Mouse (Mus musculus) neural tube, embryonic 14.5 days (tissue): ENCODE data around the gene Ecpas. TPM values are rescaled to one million over a fixed set of nuclear protein-coding genes. Genes with fewer than 3 reads are reported as not detected.

Experiments used
- ATAC-seq: fragments of 200-750 bp; cut with Nextera tagmentation; 2 replicates; pipeline ENCODE4 v1.8.0; 2017; ENCODE audit warnings: low read depth, mild to moderate bottlenecking, moderate TSS enrichment, moderate library complexity
- H3K27ac ChIP-seq: fragments of 300-500 bp; sonication (generic); 2 replicates; pipeline ENCODE4 v1.5.1; 2014; ENCODE audit warnings: low read depth, mild to moderate bottlenecking, control low read depth, low read length, moderate library complexity, mixed read lengths
- H3K27me3 ChIP-seq: fragments of 300-500 bp; sonication (generic); 2 replicates; pipeline ENCODE4 v1.6.1; 2014; ENCODE audit warnings: low read length; ENCODE audit not compliant: control insufficient read depth, insufficient read depth
- H3K36me3 ChIP-seq: fragments of 300-500 bp; sonication (generic); 2 replicates; pipeline ENCODE4 v1.6.1; 2014; ENCODE audit warnings: low read length, mixed read lengths; ENCODE audit not compliant: control insufficient read depth, insufficient read depth
- H3K4me1 ChIP-seq: fragments of 300-500 bp; sonication (generic); 2 replicates; pipeline ENCODE4 v1.6.1; 2014; ENCODE audit warnings: low read length; ENCODE audit not compliant: control insufficient read depth, insufficient read depth
- H3K4me2 ChIP-seq: fragments of 300-500 bp; sonication (generic); 2 replicates; pipeline ENCODE4 v1.6.1; 2014; ENCODE audit warnings: mild to moderate bottlenecking, low read depth, low read length, control low read depth
- H3K4me3 ChIP-seq: fragments of 300-500 bp; sonication (generic); 2 replicates; pipeline ENCODE4 v1.5.1; 2014; ENCODE audit warnings: low read depth, low read length, control low read depth, mixed read lengths
- H3K9ac ChIP-seq: fragments of 300-500 bp; sonication (generic); replicated peaks from 2 replicates; pipeline ENCODE4 v1.6.1; 2014; ENCODE audit warnings: low read depth, mild to moderate bottlenecking, control low read depth, low read length, mixed read lengths
- H3K9me3 ChIP-seq: fragments of 300-500 bp; sonication (generic); 2 replicates; pipeline ENCODE4 v1.6.1; 2016; ENCODE audit warnings: low read length; ENCODE audit not compliant: control insufficient read depth
- WGBS: fragments of 180-500 bp; shearing (Covaris S2); extraction: QIAGEN DNeasy Blood & Tissue Kit; methylation state at CpG from one replicate; pipeline ENCODE4 v1.1.7; 2014; 5-methylcytosine and 5-hydroxymethylcytosine counted together
- polyA plus RNA-seq: library from polyadenylated mRNA; unstranded; fragments of >200 nt; fragmentation: Nextera tagmentation; extraction: Ambion mirVana; gene quantifications from 2 replicates; pipeline ENCODE4 v1.2.1, GENCODE M21; 2014

Gene Ecpas
- polyA plus RNA-seq, 1 experiment from 2014 or later, result 58.6 TPM

GRCm38 (mm10) chr4:58825921-58826320, 86.6 kb downstream of the Ecpas start:
- Histone ChIP-seq H3K27ac (no peak overlapping the region), H3K4me3 (no peak overlapping the region), H3K4me2 (no peak overlapping the region), H3K9ac (no peak overlapping the region), H3K4me1 (no peaks in the 10 kb centered on the region), H3K9me3 (no peaks in the 10 kb centered on the region), H3K36me3 (peaks cover 37% of the 10 kb centered on the region), H3K27me3 (no peaks in the 10 kb centered on the region)
- no peak for ATAC-seq
- WGBS, result 84% methylated on average over 4 of the region's 4 CpGs

GRCm38 (mm10) chr4:58787616-58788015, 124.9 kb downstream of the Ecpas start, which contains the start of gene Olfr267:
Gene Olfr267, minus strand, starts transcription at chr4:58787716.
- H3K4me2 ChIP-seq, result no peak within 1 kb of the TSS
- no peaks in the 10 kb centered on the region for H3K36me3 ChIP-seq
- H3K27ac ChIP-seq, result no peak within 1 kb of the TSS
- H3K9ac ChIP-seq, result no peak within 1 kb of the TSS
- ATAC-seq, result no peak
- no peaks in the 10 kb centered on the region for H3K27me3 ChIP-seq
- H3K4me3 ChIP-seq, result no peak within 1 kb of the TSS
- no peaks in the 10 kb centered on the region for H3K9me3 ChIP-seq
- H3K4me1 ChIP-seq, result no peaks in the 10 kb centered on the region

- WGBS, result 84% methylated on average over 3 of the region's 3 CpGs
- no peak for ATAC-seq
Observed at GRCm38 (mm10) chr4:58786659-58787058, 125.9 kb downstream of the Ecpas start.

GRCm38 (mm10) chr4:58763417-58763816, 149.1 kb downstream of the Ecpas start:
- Histone ChIP-seq H3K27me3 (no peaks in the 10 kb centered on the region), H3K4me2 (no peak overlapping the region), H3K9me3 (no peaks in the 10 kb centered on the region), H3K27ac (no peak overlapping the region), H3K36me3 (no peaks in the 10 kb centered on the region), H3K4me3 (no peak overlapping the region), H3K4me1 (no peaks in the 10 kb centered on the region), H3K9ac (no peak overlapping the region)
- 93% methylated on average over 3 of the region's 3 CpGs for WGBS
- ATAC-seq, result no peak

More at GRCm38 (mm10) chr4:58786659-58787058, 125.9 kb downstream of the Ecpas start:
- no peak overlapping the region for H3K9ac ChIP-seq
- no peak overlapping the region for H3K4me2 ChIP-seq
- no peak overlapping the region for H3K4me3 ChIP-seq
- no peaks in the 10 kb centered on the region for H3K4me1 ChIP-seq
- H3K36me3 ChIP-seq, result no peaks in the 10 kb centered on the region
- no peaks in the 10 kb centered on the region for H3K27me3 ChIP-seq
- H3K27ac ChIP-seq, result no peak overlapping the region
- no peaks in the 10 kb centered on the region for H3K9me3 ChIP-seq

GRCm38 (mm10) chr4:58749510-58749909, 163.0 kb downstream of the Ecpas start:
- no peak overlapping the region for H3K4me2 ChIP-seq
- no peaks in the 10 kb centered on the region for H3K36me3 ChIP-seq
- 68% methylated on average over 2 of the region's 2 CpGs for WGBS
- H3K27ac ChIP-seq, result no peak overlapping the region
- H3K9me3 ChIP-seq, result no peaks in the 10 kb centered on the region
- no peak for ATAC-seq
- H3K4me1 ChIP-seq, result no peaks in the 10 kb centered on the region
- H3K4me3 ChIP-seq, result no peak overlapping the region
- H3K9ac ChIP-seq, result no peak overlapping the region
- H3K27me3 ChIP-seq, result no peaks in the 10 kb centered on the region

GRCm38 (mm10) chr4:58749101-58749500, 163.4 kb downstream of the Ecpas start:
- H3K27ac ChIP-seq, result no peak overlapping the region
- WGBS, result 60% methylated on average over 10 of the region's 10 CpGs
- H3K4me3 ChIP-seq, result no peak overlapping the region
- no peak for ATAC-seq
- no peaks in the 10 kb centered on the region for H3K4me1 ChIP-seq
- no peak overlapping the region for H3K9ac ChIP-seq
- no peaks in the 10 kb centered on the region for H3K36me3 ChIP-seq
- no peaks in the 10 kb centered on the region for H3K27me3 ChIP-seq
- no peak overlapping the region for H3K4me2 ChIP-seq
- H3K9me3 ChIP-seq, result no peaks in the 10 kb centered on the region

Other genes with a start within 250 kb of the Ecpas start
- 0.21 TPM in 1 of 2 replicates, not detected in the other for gene Olfr267, start 125.0 kb downstream of the Ecpas start, polyA plus RNA-seq
- 2.5 and 2.6 TPM in 2 replicates for gene Zkscan16, start 30.9 kb upstream of the Ecpas start, polyA plus RNA-seq
- 3.6 and 3.7 TPM in 2 replicates for gene Ptgr1, start 74.4 kb upstream of the Ecpas start, polyA plus RNA-seq
- 6.9 and 7.4 TPM in 2 replicates for gene Dnajc25, start 82.3 kb upstream of the Ecpas start, polyA plus RNA-seq
- gene Gm20503, start 90.5 kb upstream of the Ecpas start, polyA plus RNA-seq, result 8.4 and 10.2 TPM in 2 replicates
- 197 and 226 TPM in 2 replicates for gene Gng10, start 122.3 kb upstream of the Ecpas start, polyA plus RNA-seq
- 0.05 TPM in 1 of 2 replicates, not detected in the other for gene AI481877, start 226.2 kb upstream of the Ecpas start, polyA plus RNA-seq